Mouse (Mus musculus) cerebellum, adult 8-10 months (tissue): ENCODE results near the gene Nars2.
A peak's percentile ranks its signal among the peaks of the same experiment; 100 is the strongest.
"Not testable (repeated sequence)": the region's sequence is repeated elsewhere in the genome, so short reads cannot be mapped to it uniquely, and the experiment has no call there.

ENCODE experiments used
- DNase-seq: peaks from one replicate; pipeline ENCODE4 v3.0.0; 2022

Gene Nars2

GRCm38 (mm10) chr7:96951281-96952051 lies at the start of gene Nars2:
Gene Nars2, plus strand, starts transcription at chr7:96951505.
- peak; percentile 91 for DNase-seq

- no peak for DNase-seq
These were observed 49.1 kb upstream of the Nars2 start for GRCm38 (mm10) chr7:96902183-96902582.

GRCm38 (mm10) chr7:96903088-96903985 lies 48.0 kb upstream of the Nars2 start:
- DNase-seq: no peak

- DNase-seq: no peak
These were observed 46.9 kb upstream of the Nars2 start for GRCm38 (mm10) chr7:96904442-96904841.

GRCm38 (mm10) chr7:96904936-96905335 lies 46.4 kb upstream of the Nars2 start:
- DNase-seq: no peak

- no peak for DNase-seq
These were observed 45.9 kb upstream of the Nars2 start for GRCm38 (mm10) chr7:96905422-96905821.

- DNase-seq: no peak
These were observed 45.1 kb upstream of the Nars2 start for GRCm38 (mm10) chr7:96906216-96906615.

GRCm38 (mm10) chr7:96907971-96908680 lies 43.2 kb upstream of the Nars2 start:
- DNase-seq: no peak

- DNase-seq: no peak
These were observed 41.4 kb upstream of the Nars2 start for GRCm38 (mm10) chr7:96909856-96910255.

- DNase-seq: no peak
These were observed 40.9 kb upstream of the Nars2 start for GRCm38 (mm10) chr7:96910310-96910960.

GRCm38 (mm10) chr7:96914031-96914430 lies 37.3 kb upstream of the Nars2 start:
- peak; percentile 78 for DNase-seq

- DNase-seq: peak; percentile 68
These were observed 35.7 kb upstream of the Nars2 start for GRCm38 (mm10) chr7:96915452-96916105.

GRCm38 (mm10) chr7:96920447-96921095 lies 30.7 kb upstream of the Nars2 start:
- DNase-seq: no peak

- DNase-seq: no peak
These were observed 28.4 kb upstream of the Nars2 start for GRCm38 (mm10) chr7:96922927-96923326.

- DNase-seq: no peak
These were observed 7.5 kb upstream of the Nars2 start for GRCm38 (mm10) chr7:96943715-96944377.

- not testable (repeated sequence) for DNase-seq
These were observed 4.8 kb upstream of the Nars2 start for GRCm38 (mm10) chr7:96946501-96946900.

- no peak for DNase-seq
These were observed 789 bp downstream of the Nars2 start for GRCm38 (mm10) chr7:96952094-96952493.

- no peak for DNase-seq
These were observed 7.9 kb downstream of the Nars2 start for GRCm38 (mm10) chr7:96959168-96959567.

- no peak for DNase-seq
These were observed 15.9 kb downstream of the Nars2 start for GRCm38 (mm10) chr7:96967188-96967587.

- no peak for DNase-seq
These were observed 19.1 kb downstream of the Nars2 start for GRCm38 (mm10) chr7:96970359-96970758.
